Mouse (Mus musculus) T-helper 17 cell (primary cell): Measurements from ENCODE around the gene Osbpl8.
"Not testable (repeated sequence)": the region's sequence is repeated elsewhere in the genome, so short reads cannot be mapped to it uniquely, and the experiment has no call there.

ENCODE experiments used
- in situ Hi-C, 2 experiments: fragments of 300-600 bp; cut with MboI, MseI; formaldehyde crosslinking; loops; 1 replicate in 1 of 2; 2 replicates in 1 of 2; pipeline ENCODE4 v1.15.1; 2025; ENCODE audit warnings: high pct_unique_total_duplicates in 2 of 2

Gene Osbpl8

DNA sequence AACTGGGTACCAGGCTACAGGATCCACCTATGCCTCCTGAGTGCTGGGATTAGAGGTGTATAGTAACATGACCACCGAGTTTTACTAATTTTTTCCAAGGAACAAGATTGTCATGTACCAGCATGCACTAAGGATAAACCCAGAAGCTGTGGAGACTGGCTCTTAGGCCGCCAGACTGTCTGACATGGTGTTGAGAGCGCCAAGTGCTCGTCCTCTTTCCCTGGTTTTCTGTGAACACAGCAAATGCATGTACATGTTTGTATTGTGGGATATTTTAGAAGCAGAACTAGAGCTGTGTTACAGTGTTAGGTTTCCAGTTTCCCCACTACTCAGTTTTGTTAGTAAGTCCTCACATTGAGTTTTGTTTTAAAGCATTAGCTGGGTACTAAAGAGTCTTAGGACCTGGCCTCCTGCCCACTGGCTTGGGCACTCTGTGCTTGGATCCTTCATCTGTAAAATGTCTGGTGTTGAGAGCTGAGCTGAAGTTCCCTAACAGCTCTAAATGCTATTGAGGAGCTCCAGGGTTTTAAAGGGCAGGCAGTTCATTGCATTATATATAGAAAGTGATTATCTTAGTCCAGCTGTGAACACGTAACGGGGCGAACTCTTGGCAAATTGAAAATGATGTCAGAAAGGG lies 19.2 kb downstream of the Osbpl8 start:
- in situ Hi-C loops = no loop called here

DNA sequence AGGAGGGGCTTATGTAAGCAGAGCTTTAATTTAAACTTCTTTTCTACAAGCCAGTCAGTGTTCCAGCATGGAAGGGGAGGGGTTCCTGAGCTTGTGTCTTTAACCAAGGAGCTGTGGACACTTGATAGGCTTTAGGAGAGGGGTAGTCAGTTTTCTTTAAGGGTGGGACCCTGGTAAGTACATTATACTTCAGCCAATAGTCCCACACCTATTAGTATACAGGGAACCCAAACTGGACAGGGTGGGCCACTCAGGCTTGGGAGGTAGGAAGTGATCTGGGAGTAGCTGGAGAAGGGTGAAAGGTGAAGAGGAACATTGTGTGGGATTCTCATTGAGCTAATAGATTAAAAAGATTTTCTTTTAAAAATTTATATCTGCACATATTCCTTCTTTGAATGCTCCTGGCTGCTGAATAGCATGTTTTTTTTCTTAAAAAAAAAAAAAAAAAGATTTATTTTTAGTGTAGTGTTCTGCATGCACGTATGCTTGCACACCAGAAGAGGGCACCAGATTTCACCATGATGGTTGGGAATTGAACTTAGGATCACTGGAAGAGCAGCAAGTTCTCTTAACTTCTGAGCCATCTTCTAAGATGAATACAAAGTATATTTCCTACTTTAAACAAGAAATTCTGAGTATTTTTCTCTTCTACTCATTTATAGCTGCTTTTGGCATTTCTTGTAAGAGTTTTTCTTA lies 21.2 kb downstream of the Osbpl8 start:
- in situ Hi-C loops = no loop called here

DNA sequence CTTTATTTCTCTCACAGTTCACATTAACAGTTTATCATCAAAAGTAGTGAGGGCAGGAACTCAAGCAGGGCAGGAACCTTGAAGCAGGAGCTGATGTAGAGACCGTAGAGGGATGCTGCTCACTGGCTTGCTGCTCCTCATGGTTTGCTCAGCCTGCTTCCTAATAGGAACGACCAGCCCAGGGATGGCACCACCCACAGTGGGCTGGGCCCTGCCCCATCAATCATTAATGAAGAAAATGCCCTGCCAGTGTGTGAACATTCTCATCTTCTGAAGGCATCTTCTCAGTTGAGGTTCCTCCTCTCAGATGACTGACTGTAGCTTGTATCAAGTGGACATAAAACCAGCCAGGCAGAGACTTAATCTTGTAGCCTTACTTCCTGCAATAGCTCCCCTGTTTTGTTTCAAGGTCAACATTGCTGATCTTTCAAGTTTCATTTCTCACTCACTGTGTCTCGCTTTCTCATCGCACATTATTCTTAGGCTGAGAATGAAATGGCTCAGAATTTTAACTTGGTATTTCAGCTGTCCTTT lies 24.5 kb downstream of the Osbpl8 start:
- in situ Hi-C loops = no loop called here

DNA sequence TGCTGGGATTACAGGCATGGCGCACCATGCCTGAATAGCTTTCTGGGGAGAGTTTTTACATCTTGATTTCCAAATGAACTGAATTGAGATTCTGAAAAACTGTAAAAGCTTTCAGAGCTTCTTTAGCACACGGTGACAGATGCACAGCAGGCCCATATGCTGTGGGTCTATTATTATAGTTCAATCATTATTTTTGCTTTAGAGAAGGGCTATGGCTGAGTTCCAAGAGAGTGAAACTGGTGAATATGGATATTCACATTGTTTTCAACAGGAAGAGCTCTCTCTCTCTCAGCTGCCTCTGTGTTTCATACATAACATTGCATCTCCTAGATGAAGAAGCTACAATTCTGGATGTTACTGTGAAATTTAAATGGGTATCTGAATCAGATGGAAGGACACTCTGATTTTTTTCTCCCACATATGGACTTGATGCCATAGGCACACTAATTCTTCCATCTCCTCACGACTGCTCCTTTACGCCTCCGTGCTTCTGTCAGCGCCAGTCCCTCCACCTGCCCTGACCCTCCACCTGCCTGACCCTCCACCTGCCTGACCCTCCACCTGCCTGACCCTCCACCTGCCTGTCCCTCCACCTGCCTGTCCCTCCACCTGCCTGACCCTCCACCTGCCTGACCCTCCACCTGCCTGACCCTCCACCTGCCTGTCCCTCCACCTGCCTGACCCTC lies 25.7 kb downstream of the Osbpl8 start:
- in situ Hi-C loops = no loop called here

DNA sequence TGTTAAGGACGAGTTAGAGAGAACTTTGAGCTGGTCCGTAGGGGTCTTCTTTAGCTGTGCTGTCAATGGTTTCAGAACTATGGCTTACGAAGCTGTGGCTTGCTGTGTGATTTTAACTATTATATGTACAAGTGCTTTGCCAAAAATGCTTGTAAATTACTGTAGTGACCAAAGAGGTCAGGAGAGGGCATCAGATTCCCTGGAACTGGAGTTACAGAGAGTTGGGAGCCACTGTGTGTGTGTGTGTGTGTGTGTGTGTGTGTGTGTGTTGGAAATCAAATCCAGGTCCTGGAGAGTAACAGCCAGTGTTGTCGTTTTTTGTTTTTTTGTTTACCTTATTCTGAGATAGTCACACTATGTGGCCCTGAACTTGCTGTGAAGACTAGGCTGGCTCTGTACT lies 29.0 kb downstream of the Osbpl8 start:
- in situ Hi-C loops = no loop called here

DNA sequence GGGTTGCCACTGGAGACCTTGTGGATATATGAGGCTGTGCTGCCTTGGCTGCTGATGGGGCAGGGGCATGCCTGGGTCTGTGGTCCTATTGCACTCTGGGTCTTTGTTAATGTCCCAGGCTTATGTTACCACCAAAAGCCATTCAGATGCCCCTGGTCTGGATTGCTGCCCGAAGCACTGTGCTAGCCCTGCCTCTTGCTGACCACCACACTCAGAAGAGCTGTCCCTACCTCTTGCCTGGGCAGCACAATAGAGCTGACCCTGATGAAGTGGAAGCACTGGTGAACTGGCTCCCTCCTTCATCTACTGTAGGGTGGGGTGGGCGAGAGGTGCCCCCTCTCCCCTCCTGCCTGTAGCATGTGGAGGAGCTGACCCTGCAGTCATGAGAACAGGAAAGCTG lies 31.6 kb downstream of the Osbpl8 start:
- in situ Hi-C loops = no loop called here

DNA sequence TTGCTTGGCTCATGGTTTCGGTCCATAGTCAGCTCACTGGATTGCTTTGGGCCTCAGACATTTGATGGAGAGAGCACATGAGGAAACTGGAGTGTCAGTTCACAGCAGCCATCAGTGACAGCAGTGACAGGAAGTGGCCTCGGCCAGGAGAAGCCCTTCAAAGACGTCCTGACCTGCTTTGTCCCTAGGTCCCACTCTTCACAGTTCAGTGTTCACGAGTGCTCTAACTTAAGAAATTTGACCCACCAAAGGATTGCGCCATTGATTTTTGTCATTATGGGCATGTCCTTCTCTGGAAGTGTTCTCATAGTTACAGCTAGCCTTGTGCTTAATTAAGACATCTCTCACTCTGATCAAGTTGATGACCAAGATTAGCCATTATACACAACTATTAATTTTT lies 34.2 kb downstream of the Osbpl8 start:
- in situ Hi-C loops = not testable (repeated sequence)

DNA sequence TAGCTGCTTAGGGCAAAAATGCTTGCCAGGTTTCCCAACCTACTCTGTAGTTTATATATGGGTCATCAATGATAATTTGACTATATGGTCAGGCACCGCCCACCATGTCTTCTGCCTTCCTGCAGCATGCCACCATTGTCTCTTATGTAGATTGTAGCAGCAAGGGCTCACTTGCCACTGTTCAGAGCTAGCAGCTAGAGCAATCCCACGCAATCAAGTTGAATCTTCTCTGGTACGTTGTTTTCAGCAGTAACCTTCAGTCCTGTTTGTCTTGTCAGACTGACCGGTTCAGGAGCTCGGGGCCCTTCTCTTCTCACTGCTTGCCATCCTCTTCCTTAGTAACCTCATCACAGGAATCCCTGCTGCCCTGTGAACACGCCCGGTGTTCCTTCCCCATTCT lies 36.6 kb downstream of the Osbpl8 start:
- in situ Hi-C loops = no loop called here

DNA sequence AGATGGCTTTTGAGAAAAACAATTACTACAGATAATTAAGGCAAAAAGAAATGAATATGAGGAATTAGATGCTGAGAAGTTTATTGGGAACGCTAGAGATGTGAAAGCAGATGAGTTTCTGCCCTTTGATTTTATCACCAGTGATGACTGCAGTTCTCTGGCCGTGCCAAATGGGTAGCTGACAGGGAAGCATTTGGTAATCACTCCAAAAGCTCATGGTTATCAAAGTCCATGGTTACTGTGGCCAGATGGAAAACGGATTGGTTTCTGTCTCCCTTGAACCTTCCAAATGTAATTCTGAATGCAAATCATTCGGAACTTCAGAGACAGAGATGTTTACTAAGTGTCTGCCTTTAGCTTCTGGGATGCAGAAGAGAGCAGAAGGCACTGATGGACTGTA lies 37.1 kb downstream of the Osbpl8 start:
- in situ Hi-C loops = no loop called here

DNA sequence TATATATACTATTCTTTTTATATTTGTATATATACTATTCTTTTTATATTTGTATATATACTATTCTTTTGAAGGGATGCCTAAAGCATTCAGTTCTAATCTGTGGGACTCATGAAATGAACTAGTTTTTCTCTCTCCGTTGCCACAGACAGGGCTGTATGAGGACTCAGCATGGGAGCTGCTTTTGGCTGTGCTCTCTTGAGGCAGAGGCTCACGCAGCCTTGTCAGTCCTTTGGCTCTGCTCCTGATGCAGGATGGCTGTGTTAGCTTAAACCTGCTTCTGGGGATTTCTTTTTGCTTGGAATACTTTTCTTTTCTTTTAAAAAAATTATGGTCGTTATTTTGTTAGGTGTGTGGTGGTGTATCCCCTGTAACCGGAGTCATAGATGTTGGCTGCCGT lies 39.5 kb downstream of the Osbpl8 start:
- in situ Hi-C loops = no loop called here

DNA sequence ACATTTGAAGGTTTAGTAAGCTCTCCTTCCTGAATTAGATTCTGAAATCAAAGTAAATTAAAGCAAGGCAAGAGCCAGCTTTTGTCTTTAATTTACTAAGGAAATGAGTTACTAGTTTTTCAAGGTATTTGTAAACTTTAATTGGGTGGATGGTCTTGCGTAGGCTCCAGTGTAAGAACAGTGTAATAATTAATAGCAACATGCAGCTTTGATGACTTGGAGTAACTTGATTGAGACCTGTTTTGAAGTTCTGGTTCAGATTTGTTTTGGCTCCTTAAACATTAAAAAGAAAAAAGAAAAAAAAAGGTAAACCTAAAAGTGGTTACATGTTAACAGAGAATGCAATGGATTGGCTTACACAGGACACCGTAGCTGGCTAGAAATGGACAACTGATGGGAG lies 40.9 kb downstream of the Osbpl8 start:
- in situ Hi-C loops = no loop called here

DNA sequence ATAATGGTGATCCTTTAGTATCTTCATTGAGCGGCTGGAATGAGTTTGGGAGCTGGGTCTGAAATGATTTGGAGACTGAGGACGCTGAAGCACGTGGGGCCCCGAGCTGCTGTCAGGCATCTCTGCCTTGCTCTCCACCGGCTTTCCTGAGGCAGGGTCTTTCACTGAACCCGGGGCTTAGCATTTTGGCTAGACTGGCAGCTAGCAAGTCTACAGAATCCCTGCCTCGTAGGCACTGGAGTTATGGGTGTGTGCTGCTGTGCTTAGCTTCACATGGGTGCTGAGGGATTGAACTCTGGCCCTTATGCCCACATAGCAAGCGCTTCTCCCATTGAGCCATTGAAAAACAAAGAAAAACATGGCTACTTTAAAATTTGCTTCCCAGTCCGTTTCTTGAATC lies 42.8 kb downstream of the Osbpl8 start:
- in situ Hi-C loops = no loop called here

DNA sequence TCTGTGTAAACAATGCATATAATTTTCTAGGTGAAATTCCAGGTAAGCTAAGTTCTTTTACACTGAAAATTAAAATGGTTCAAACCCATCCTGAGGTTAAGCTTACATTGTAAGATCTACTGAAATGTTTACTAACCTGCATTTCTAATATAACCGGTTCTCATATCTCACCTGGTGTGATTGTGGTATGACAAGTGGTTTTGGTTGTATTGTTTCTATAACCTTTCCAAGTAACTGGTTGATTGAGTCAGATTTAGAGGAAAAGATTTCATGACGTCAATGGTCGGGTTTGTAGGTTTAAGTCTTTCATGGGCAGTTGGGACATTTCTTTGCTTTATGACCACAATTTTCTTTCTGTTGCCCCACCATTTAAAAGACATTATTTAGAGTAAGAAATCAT lies 49.5 kb downstream of the Osbpl8 start:
- in situ Hi-C loops = no loop called here

DNA sequence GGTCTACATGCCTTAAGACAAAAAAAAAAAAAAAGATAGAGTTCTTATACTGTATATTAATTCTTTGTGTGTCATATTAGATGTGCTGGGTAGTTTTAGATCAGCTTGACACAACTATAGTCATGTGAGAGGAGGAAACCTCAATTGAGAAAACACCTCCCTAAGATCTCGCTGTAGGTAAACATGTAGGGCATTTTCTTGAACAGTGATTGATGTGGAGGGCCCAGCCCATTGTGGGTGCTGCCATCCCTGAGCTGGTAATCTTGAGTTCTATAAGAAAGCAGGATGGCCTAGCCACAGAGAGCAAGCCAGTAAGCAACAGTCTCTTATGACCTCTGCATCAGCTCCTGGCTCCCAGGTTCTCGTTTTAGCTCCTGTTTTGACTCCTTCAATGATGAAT lies 50.1 kb downstream of the Osbpl8 start:
- in situ Hi-C loops = no loop called here

DNA sequence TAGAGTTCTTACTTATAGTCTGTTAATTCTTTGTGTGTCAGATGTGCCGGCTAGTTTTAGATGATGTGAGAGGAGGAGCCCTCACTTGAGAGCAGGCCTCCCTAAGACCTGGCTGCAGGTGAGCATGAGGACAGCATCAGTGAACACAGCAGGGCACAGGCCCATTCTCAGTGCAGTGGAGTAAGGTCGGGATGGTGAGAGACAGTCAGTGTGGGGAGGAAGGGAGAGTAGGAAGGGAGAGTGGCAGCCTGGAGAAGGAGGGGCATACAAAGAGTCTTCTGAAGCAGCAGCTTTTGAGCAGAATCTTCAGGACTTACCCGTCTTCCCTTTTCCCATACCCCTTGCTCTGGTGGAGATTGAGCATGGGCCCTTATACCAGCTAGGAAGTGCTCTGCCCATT lies 51.0 kb downstream of the Osbpl8 start:
- in situ Hi-C loops = no loop called here

DNA sequence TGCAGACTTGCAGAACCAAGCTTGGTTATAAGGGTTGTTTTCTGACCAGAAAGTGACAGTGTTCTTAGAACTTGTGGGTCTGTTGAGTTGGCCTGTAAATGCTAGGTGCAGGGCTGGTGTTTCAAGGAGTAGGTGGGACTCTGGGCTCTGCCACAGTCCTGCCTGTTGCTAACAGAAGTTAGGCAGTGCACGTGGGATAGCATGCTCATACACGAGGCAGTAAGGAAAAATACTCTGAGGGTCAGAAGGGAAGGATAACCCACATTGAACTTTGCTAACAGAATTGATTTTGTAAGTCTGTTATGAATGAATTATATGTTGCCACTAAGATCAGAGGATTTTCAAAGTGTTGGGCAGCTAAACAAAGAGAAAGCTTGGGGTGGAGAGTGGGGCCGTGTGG lies 51.6 kb downstream of the Osbpl8 start:
- in situ Hi-C loops = no loop called here

DNA sequence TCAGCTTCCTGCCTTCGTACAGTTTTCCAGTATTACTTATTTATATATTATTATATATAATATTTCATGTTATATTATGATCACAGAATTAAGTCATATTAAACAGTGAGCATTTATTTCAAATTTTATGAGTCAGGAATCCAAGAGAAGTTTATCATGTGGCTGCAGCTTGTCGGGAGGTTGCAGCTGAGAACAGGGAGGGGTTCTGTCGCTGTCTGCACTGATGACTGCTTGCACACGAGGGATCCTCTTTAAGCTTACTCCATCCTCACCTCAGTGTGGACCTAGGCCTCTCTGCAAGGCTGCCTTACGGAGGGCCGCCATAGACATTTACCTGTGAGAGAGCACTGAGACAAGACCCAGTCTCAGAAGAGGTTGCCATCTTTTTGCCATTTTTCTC lies 58.0 kb downstream of the Osbpl8 start:
- in situ Hi-C loops = loop anchor here (5.0 to 10.0 kb wide), 3 partner anchors 50 to 262 kb away; no protein-coding TSS in a partner anchor

DNA sequence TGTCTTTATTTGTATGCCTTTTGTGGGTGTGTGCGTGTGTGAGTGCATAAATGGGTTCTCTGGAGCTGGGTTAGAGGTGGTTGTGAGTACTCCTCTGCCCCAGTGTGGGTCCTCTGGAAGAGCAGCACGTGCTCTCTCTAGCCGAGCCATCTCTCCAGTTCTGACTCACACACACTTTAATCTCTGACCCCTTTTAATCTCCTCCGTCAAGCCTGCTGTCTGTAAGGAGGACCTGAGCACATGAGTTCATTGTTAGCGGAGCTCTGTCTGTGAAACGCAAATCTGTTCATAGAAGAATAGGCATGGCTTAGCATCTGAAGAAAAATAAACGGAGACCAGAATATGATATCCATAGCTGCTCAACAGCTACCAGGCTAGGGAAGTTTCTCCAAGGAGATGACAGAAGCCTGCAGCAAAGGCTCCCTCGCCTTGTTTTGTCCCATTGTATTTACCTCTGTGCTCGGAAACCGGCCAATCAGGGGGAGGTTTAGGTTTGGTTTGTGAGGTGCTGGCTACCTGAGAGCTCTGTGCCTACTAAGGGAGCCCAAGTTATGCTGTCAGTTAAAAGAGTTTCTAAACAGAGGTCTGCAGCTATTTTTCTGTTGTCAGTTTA lies 58.8 kb downstream of the Osbpl8 start:
- in situ Hi-C loops = loop anchor here (5.0 to 10.0 kb wide), 3 partner anchors 51 to 261 kb away; no protein-coding TSS in a partner anchor

DNA sequence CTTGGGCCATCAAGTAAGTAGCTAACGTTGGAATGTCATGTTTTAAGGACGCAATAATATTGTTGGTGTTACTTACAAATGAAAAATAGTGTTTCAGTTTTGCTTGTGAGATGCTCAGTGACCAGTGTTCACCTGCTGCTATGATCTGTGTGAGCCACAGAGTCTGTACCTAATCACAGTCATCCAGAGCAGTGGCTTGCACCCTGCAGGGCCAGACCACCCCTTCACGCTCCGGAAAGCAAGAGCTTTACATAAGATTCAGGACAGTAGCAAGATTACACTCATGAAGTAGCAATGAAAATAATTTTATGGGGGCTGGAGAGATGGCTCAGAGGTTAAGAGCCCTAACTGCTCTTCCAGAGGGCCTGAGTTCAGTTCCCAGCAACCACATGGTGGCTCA lies 60.1 kb downstream of the Osbpl8 start:
- in situ Hi-C loops = loop anchor here (5.0 to 10.0 kb wide), 4 partner anchors 52 to 260 kb away; no protein-coding TSS in a partner anchor

DNA sequence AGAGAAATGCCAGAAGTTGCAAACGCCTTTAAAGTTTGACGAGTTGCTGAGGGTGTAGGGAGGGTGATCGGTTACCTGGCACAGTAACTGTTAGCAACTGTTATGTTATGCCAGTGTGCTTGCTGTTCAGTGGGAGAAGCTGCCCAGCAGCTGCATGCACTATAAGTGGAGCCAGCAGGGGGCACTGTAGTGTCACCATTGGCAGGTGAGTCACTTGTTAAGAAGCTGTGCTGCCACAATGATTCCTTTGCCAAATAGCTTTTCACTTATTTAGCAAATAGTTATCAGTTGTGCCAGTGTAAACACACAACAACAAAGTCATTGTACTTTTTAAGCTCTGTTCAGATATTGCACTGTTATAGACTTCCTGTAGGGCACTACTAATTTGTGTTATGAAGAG lies 62.0 kb downstream of the Osbpl8 start:
- in situ Hi-C loops = loop anchor here (5.0 to 10.0 kb wide), 3 partner anchors 61 to 258 kb away; no protein-coding TSS in a partner anchor

DNA sequence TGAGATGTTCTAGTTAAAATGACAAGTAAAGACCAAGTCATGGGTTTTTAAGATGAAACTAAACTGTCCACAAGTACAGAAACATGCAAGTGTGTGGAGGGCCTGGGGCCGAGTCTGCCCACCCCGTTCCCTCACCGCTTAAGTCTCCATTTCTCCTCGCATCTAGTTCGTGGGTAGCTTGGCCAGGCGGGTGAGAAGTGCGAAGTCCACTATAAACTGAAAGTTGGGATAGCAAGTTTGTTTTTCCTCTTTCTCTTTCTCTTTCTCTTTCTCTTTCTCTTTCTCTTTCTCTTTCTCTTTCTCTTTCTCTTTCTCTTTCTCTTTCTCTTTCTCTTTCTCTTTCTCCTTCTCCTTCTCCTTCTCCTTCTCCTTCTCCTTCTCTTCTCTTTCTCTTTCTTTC lies 67.7 kb downstream of the Osbpl8 start:
- in situ Hi-C loops = not testable (repeated sequence)
